15 mouse cellular contexts compared by ENCODE assay signal in genomic region chr5:143653497-143653896, GRCm38 (mm10). TPM values are rescaled to one million over a fixed set of nuclear protein-coding genes. Genes with fewer than 3 reads are reported as not detected.
DNase-seq lines count a peak whose midpoint lies in the region; ATAC-seq and TF ChIP-seq lines count a peak whose summit lies in the region.
"Had no signal": no experiment of that assay in that cellular context is flagged by ENCODE, and none has a peak within 500 bp of the region (broad histone marks: within the 10 kb centered on the region; RNA-seq: fewer than 3 reads in every experiment).

No protein-coding gene starts in this region.

- TF ChIP-seq EP300 in liver, postnatal 0 days (IDR thresholded peaks at IDR 0.05; ENCODE audit: low read depth): no peak

- H3K4me3 ChIP-seq in heart, embryonic 16.5 days (ENCODE audit: low read length): no peak overlapping the region
- no peak overlapping the region for H3K4me3 ChIP-seq in heart, embryonic 11.5 days (ENCODE audit: low read depth, low read length)
- no peak overlapping the region for H3K4me3 ChIP-seq in lung, embryonic 15.5 days
- H3K4me3 ChIP-seq in limb, embryonic 12.5 days (replicated peaks): no peak overlapping the region
- H3K4me3 ChIP-seq in liver, postnatal 0 days (ENCODE audit: low read depth, low read length): no peak overlapping the region
- H3K4me3 ChIP-seq: forebrain, embryonic 15.5 days; neural tube, embryonic 12.5 days had no signal

- H3K4me1 ChIP-seq in heart, embryonic 16.5 days (ENCODE audit: control insufficient read depth, insufficient read depth, low read length): peaks cover 50% of the 10 kb centered on the region
- peaks cover 40% of the 10 kb centered on the region for H3K4me1 ChIP-seq in heart, embryonic 11.5 days (ENCODE audit: control insufficient read depth, insufficient read depth, low read length)
- peaks cover 51% of the 10 kb centered on the region for H3K4me1 ChIP-seq in lung, embryonic 15.5 days
- peaks cover 74% of the 10 kb centered on the region for H3K4me1 ChIP-seq in limb, embryonic 12.5 days (replicated peaks)
- H3K4me1 ChIP-seq in liver, postnatal 0 days (ENCODE audit: insufficient read depth): peaks cover 45% of the 10 kb centered on the region
- H3K4me1 ChIP-seq: forebrain, embryonic 15.5 days had no signal

- no peak overlapping the region for H3K4me2 ChIP-seq in heart, embryonic 16.5 days (ENCODE audit: low read depth, low read length)
- H3K4me2 ChIP-seq in heart, embryonic 11.5 days: no peak overlapping the region
- H3K4me2 ChIP-seq in lung, embryonic 15.5 days: no peak overlapping the region
- H3K4me2 ChIP-seq in limb, embryonic 12.5 days: no peak overlapping the region
- no peak overlapping the region for H3K4me2 ChIP-seq in liver, postnatal 0 days (ENCODE audit: low read depth, low read length)
- H3K4me2 ChIP-seq: forebrain, embryonic 15.5 days; hindbrain, embryonic 14.5 days; neural tube, embryonic 12.5 days had no signal

- no peaks in the 10 kb centered on the region for H3K27me3 ChIP-seq in heart, embryonic 16.5 days (ENCODE audit: control insufficient read depth, insufficient read depth, low read length)
- no peaks in the 10 kb centered on the region for H3K27me3 ChIP-seq in heart, embryonic 11.5 days (ENCODE audit: control insufficient read depth, insufficient read depth, low read length)
- no peaks in the 10 kb centered on the region for H3K27me3 ChIP-seq in lung, embryonic 15.5 days
- no peaks in the 10 kb centered on the region for H3K27me3 ChIP-seq in limb, embryonic 12.5 days
- no peaks in the 10 kb centered on the region for H3K27me3 ChIP-seq in liver, postnatal 0 days (ENCODE audit: insufficient read depth, low read length)
- H3K27me3 ChIP-seq: forebrain, embryonic 15.5 days; neural tube, embryonic 12.5 days had no signal

- H3K27ac ChIP-seq in heart, embryonic 16.5 days (ENCODE audit: low read length): peak overlapping the region; percentile 37
- H3K27ac ChIP-seq in heart, embryonic 11.5 days (ENCODE audit: low read depth, low read length): no peak overlapping the region
- peak overlapping the region; percentile 79; the same call in 1 of the 2 replicates for H3K27ac ChIP-seq in lung, embryonic 15.5 days
- H3K27ac ChIP-seq in limb, embryonic 12.5 days: peak overlapping the region; percentile 95
- H3K27ac ChIP-seq in liver, postnatal 0 days (ENCODE audit: low read depth): peak overlapping the region; percentile 80
- H3K27ac ChIP-seq: forebrain, embryonic 15.5 days; neural tube, embryonic 12.5 days had no signal

- no peaks in the 10 kb centered on the region for H3K9me3 ChIP-seq in heart, embryonic 16.5 days (replicated peaks; ENCODE audit: control insufficient read depth, low read length)
- 0 out of 2 replicates have a peak, but pooled peaks cover 2% of the 10 kb centered on the region for H3K9me3 ChIP-seq in heart, embryonic 11.5 days (replicated peaks; ENCODE audit: control insufficient read depth, low read length)
- no peaks in the 10 kb centered on the region for H3K9me3 ChIP-seq in lung, embryonic 15.5 days
- peaks cover 6% of the 10 kb centered on the region; the same call in 1 of the 2 replicates for H3K9me3 ChIP-seq in limb, embryonic 12.5 days
- H3K9me3 ChIP-seq in liver, postnatal 0 days (ENCODE audit: low read length): no peaks in the 10 kb centered on the region
- H3K9me3 ChIP-seq: forebrain, embryonic 15.5 days had no signal

- WGBS in heart, embryonic 16.5 days: 74% methylated on average over 5 of the region's 5 CpGs
- WGBS in heart, embryonic 11.5 days (ENCODE audit: insufficient replicate concordance): 90% methylated on average over 5 of the region's 5 CpGs
- WGBS in lung, embryonic 15.5 days: 87% methylated on average over 5 of the region's 5 CpGs
- WGBS in limb, embryonic 12.5 days: 95% methylated on average over 5 of the region's 5 CpGs
- WGBS in liver, postnatal 0 days (ENCODE audit: insufficient replicate concordance): 82% methylated on average over 5 of the region's 5 CpGs

- DNase-seq in lung, postnatal 4 days: no peak
- DNase-seq in liver, postnatal 0 days: no peak
- no peak for DNase-seq in layer of hippocampus, postnatal 25 days (ENCODE audit: extremely low spot score in 1 of 2, low spot score in 1 of 2)
- DNase-seq: adrenal gland, adult 8-10 months; cerebellum, adult 9-10 months; embryo, embryonic 11 days; lung, adult 2 months had no signal

- H3K36me3 ChIP-seq in heart, embryonic 16.5 days (ENCODE audit: control insufficient read depth, insufficient read depth): peaks cover 5% of the 10 kb centered on the region; the same call in 1 of the 2 replicates
- H3K36me3 ChIP-seq in heart, embryonic 11.5 days (ENCODE audit: control insufficient read depth, insufficient read depth, low read length): no peaks in the 10 kb centered on the region
- no peaks in the 10 kb centered on the region for H3K36me3 ChIP-seq in lung, embryonic 15.5 days
- peaks cover 13% of the 10 kb centered on the region; the same call in 1 of the 2 replicates for H3K36me3 ChIP-seq in limb, embryonic 12.5 days
- no peaks in the 10 kb centered on the region; the same call in none of the 2 replicates for H3K36me3 ChIP-seq in liver, postnatal 0 days (replicated peaks; ENCODE audit: insufficient read depth, low read length)
- H3K36me3 ChIP-seq: forebrain, embryonic 15.5 days; neural tube, embryonic 12.5 days had no signal

- TF ChIP-seq CTCF in liver, postnatal 0 days (IDR thresholded peaks at IDR 0.05; ENCODE audit: low read depth): no peak

- ATAC-seq in heart, embryonic 16.5 days (replicated peaks; ENCODE audit: extremely low read depth, insufficient read depth, low FRiP score): no peak
- ATAC-seq in heart, embryonic 11.5 days (replicated peaks; ENCODE audit: insufficient number of reproducible peaks, low FRiP score, low TSS enrichment): no peak
- ATAC-seq in lung, embryonic 15.5 days (ENCODE audit: borderline replicate concordance, extremely low read depth, low FRiP score, low TSS enrichment): no peak
- ATAC-seq in limb, embryonic 12.5 days (ENCODE audit: insufficient number of reproducible peaks, insufficient read depth, low FRiP score, low TSS enrichment, low read depth): no peak
- no peak for ATAC-seq in liver, postnatal 0 days
- ATAC-seq: forebrain, embryonic 15.5 days; intestine, embryonic 16.5 days had no signal

- no peak overlapping the region for H3K9ac ChIP-seq in heart, embryonic 16.5 days (ENCODE audit: low read length)
- no peak overlapping the region for H3K9ac ChIP-seq in heart, embryonic 11.5 days (ENCODE audit: low read depth, low read length)
- H3K9ac ChIP-seq in lung, embryonic 15.5 days: no peak overlapping the region
- no peak overlapping the region for H3K9ac ChIP-seq in limb, embryonic 12.5 days (replicated peaks)
- H3K9ac ChIP-seq in liver, postnatal 0 days (replicated peaks): no peak overlapping the region
- H3K9ac ChIP-seq: forebrain, embryonic 15.5 days; hindbrain, embryonic 14.5 days; neural tube, embryonic 12.5 days had no signal

RNA-seq across cellular contexts. Expression of gene Cyth3, which starts 31.2 kb away (rescaled TPM):
- polyA plus RNA-seq in heart, embryonic 16.5 days (2015; fragmentation: Nextera tagmentation; extraction: Ambion mirVana): 59.2 and 59.4 TPM in 2 replicates
- polyA plus RNA-seq in heart, embryonic 11.5 days (2014; fragmentation: Nextera tagmentation; extraction: Ambion mirVana): 29.1 and 32.8 TPM in 2 replicates
- polyA plus RNA-seq in lung, embryonic 15.5 days (2015; fragmentation: Nextera tagmentation; extraction: Ambion mirVana): 49.8 and 57.2 TPM in 2 replicates
- 53.2 and 55.5 TPM in 2 replicates for polyA plus RNA-seq in limb, embryonic 12.5 days (2016; fragmentation: Nextera tagmentation; extraction: Ambion mirVana)
- polyA plus RNA-seq in liver, postnatal 0 days (2015; fragmentation: Nextera tagmentation; extraction: Ambion mirVana): 12.1 and 15.3 TPM in 2 replicates
- 10 to 100 TPM; 40.8 to 49.8 TPM for total RNA-seq in layer of hippocampus, postnatal 25 days (2021)
